Mouse (Mus musculus) forebrain, embryonic 11.5 days (tissue): Measurements from ENCODE around the gene Smg6. TPM values are rescaled to one million over a fixed set of nuclear protein-coding genes. Genes with fewer than 3 reads are reported as not detected.

Experiments used
- ATAC-seq: fragments of 200-750 bp; cut with Nextera tagmentation; replicated peaks from 2 replicates; pipeline ENCODE4 v1.8.0; 2017; ENCODE audit warnings: moderate TSS enrichment; ENCODE audit not compliant: low FRiP score
- DNase-seq: peaks from one replicate; pipeline ENCODE4 v3.0.0-alpha.2; 2017; ENCODE audit warnings: low spot score
- H3K27ac ChIP-seq: fragments of 300-500 bp; sonication (generic); 2 replicates; pipeline ENCODE4 v1.5.1; 2014; ENCODE audit warnings: low read depth, low read length
- H3K27me3 ChIP-seq: fragments of 300-500 bp; sonication (generic); 2 replicates; pipeline ENCODE4 v1.6.1; 2014; ENCODE audit warnings: mild to moderate bottlenecking, low read length, mixed read lengths; ENCODE audit not compliant: control insufficient read depth, insufficient read depth
- H3K36me3 ChIP-seq: fragments of 300-500 bp; sonication (generic); 2 replicates; pipeline ENCODE4 v1.6.1; 2014; ENCODE audit warnings: mild to moderate bottlenecking, low read length, moderate library complexity, mixed read lengths; ENCODE audit not compliant: control insufficient read depth, insufficient read depth
- H3K4me1 ChIP-seq: fragments of 300-500 bp; sonication (generic); replicated peaks from 2 replicates; pipeline ENCODE4 v1.6.1; 2014; ENCODE audit warnings: low read length, mixed read lengths; ENCODE audit not compliant: control insufficient read depth, insufficient read depth
- H3K4me2 ChIP-seq: fragments of 300-500 bp; sonication (generic); 2 replicates; pipeline ENCODE4 v1.6.1; 2014; ENCODE audit warnings: low read depth, mild to moderate bottlenecking, low read length, moderate library complexity, mixed read lengths; ENCODE audit not compliant: severe bottlenecking
- H3K4me3 ChIP-seq: fragments of 300-500 bp; sonication (generic); 2 replicates; pipeline ENCODE4 v1.5.1; 2014; ENCODE audit warnings: low read depth, low read length
- H3K9ac ChIP-seq: fragments of 300-500 bp; sonication (generic); 2 replicates; pipeline ENCODE4 v1.6.1; 2014; ENCODE audit warnings: low read length
- H3K9me3 ChIP-seq: fragments of 300-500 bp; sonication (generic); 2 replicates; pipeline ENCODE4 v1.6.1; 2016; ENCODE audit warnings: low read length, mixed read lengths; ENCODE audit not compliant: control insufficient read depth
- WGBS: fragments of 180-500 bp; shearing (Covaris S2); extraction: QIAGEN DNeasy Blood & Tissue Kit; methylation state at CpG from one replicate; pipeline ENCODE4 v1.1.7; 2014; 5-methylcytosine and 5-hydroxymethylcytosine counted together
- polyA plus RNA-seq: library from polyadenylated mRNA; unstranded; fragments of >200 nt; fragmentation: Nextera tagmentation; extraction: Ambion mirVana; gene quantifications from 2 replicates; pipeline ENCODE4 v1.2.1, GENCODE M21; 2014

Smg6 gene
- polyA plus RNA-seq, 1 experiment from 2014 or later, result 19.8 TPM

GRCm38 (mm10) chr11:75148332-75149035 is 222.9 kb downstream of the Smg6 start:
- no peaks in the 10 kb centered on the region; the same call in 1 of the 2 replicates for H3K36me3 ChIP-seq

GRCm38 (mm10) chr11:75150346-75150745 is 224.7 kb downstream of the Smg6 start:
- ATAC-seq (no peak), DNase-seq (no peak)
- Histone ChIP-seq H3K4me3 (no peak overlapping the region), H3K9ac (no peak overlapping the region), H3K4me1 (no peaks in the 10 kb centered on the region), H3K27me3 (no peaks in the 10 kb centered on the region), H3K36me3 (no peaks in the 10 kb centered on the region; the same call in 1 of the 2 replicates), H3K9me3 (no peaks in the 10 kb centered on the region), H3K27ac (no peak overlapping the region), H3K4me2 (no peak overlapping the region)
- WGBS, result 90% methylated on average over 1 of the region's 1 CpGs

More at GRCm38 (mm10) chr11:75148332-75149035, 222.9 kb downstream of the Smg6 start:
- H3K27ac ChIP-seq, result peak overlapping the region; percentile 34; the same call in 1 of the 2 replicates
- no peak overlapping the region for H3K4me2 ChIP-seq
- H3K4me3 ChIP-seq, result no peak overlapping the region
- ATAC-seq (no peak), DNase-seq (no peak)
- H3K4me1 ChIP-seq, result no peaks in the 10 kb centered on the region
- H3K27me3 ChIP-seq, result no peaks in the 10 kb centered on the region
- WGBS, result 90% methylated on average over 11 of the region's 11 CpGs
- H3K9ac ChIP-seq, result no peak overlapping the region
- no peaks in the 10 kb centered on the region for H3K9me3 ChIP-seq

GRCm38 (mm10) chr11:75152603-75153557 is 227.3 kb downstream of the Smg6 start:
- H3K4me1 ChIP-seq, result no peaks in the 10 kb centered on the region
- H3K36me3 ChIP-seq, result peaks cover 3% of the 10 kb centered on the region; the same call in 1 of the 2 replicates
- H3K9ac ChIP-seq, result no peak overlapping the region
- no peak overlapping the region for H3K4me2 ChIP-seq
- H3K27ac ChIP-seq, result no peak overlapping the region
- H3K9me3 ChIP-seq, result no peaks in the 10 kb centered on the region
- WGBS, result 85% methylated on average over 18 of the region's 18 CpGs
- no peak overlapping the region for H3K4me3 ChIP-seq
- DNase-seq (no peak), ATAC-seq (no peak)
- no peaks in the 10 kb centered on the region for H3K27me3 ChIP-seq

- H3K36me3 ChIP-seq, result peaks cover 3% of the 10 kb centered on the region; the same call in 1 of the 2 replicates
- no peaks in the 10 kb centered on the region for H3K27me3 ChIP-seq
- no peak overlapping the region for H3K4me3 ChIP-seq
Measured at GRCm38 (mm10) chr11:75154053-75154585, 228.5 kb downstream of the Smg6 start.

GRCm38 (mm10) chr11:75155985-75156384 is 230.4 kb downstream of the Smg6 start:
- H3K4me1 ChIP-seq, result no peaks in the 10 kb centered on the region
- no peak for ATAC-seq
- H3K4me2 ChIP-seq, result no peak overlapping the region
- no peak overlapping the region for H3K9ac ChIP-seq
- no peaks in the 10 kb centered on the region for H3K27me3 ChIP-seq
- H3K27ac ChIP-seq, result no peak overlapping the region
- H3K9me3 ChIP-seq, result no peaks in the 10 kb centered on the region
- 84% methylated on average over 6 of the region's 6 CpGs for WGBS
- H3K36me3 ChIP-seq, result peaks cover 3% of the 10 kb centered on the region; the same call in 1 of the 2 replicates
- DNase-seq, result no peak
- H3K4me3 ChIP-seq, result no peak overlapping the region

More at GRCm38 (mm10) chr11:75154053-75154585, 228.5 kb downstream of the Smg6 start:
- Histone ChIP-seq H3K27ac (no peak overlapping the region), H3K4me1 (no peaks in the 10 kb centered on the region), H3K4me2 (no peak overlapping the region), H3K9ac (no peak overlapping the region), H3K9me3 (no peaks in the 10 kb centered on the region)
- DNase-seq (no peak), ATAC-seq (no peak)
- WGBS, result 84% methylated on average over 6 of the region's 6 CpGs

GRCm38 (mm10) chr11:75156416-75156815 is 230.8 kb downstream of the Smg6 start:
- WGBS, result 76% methylated on average over 5 of the region's 5 CpGs
- Histone ChIP-seq H3K9me3 (no peaks in the 10 kb centered on the region), H3K4me1 (no peaks in the 10 kb centered on the region), H3K4me3 (no peak overlapping the region), H3K4me2 (no peak overlapping the region), H3K27ac (no peak overlapping the region), H3K9ac (no peak overlapping the region), H3K27me3 (no peaks in the 10 kb centered on the region), H3K36me3 (peaks cover 3% of the 10 kb centered on the region; the same call in 1 of the 2 replicates)
- no peak for ATAC-seq
- no peak for DNase-seq

GRCm38 (mm10) chr11:75157037-75157436 is 231.4 kb downstream of the Smg6 start:
- Histone ChIP-seq H3K4me2 (no peak overlapping the region), H3K27ac (no peak overlapping the region), H3K36me3 (peaks cover 3% of the 10 kb centered on the region; the same call in 1 of the 2 replicates), H3K4me1 (no peaks in the 10 kb centered on the region), H3K9ac (no peak overlapping the region), H3K4me3 (no peak overlapping the region), H3K9me3 (no peaks in the 10 kb centered on the region), H3K27me3 (no peaks in the 10 kb centered on the region)
- WGBS, result 82% methylated on average over 4 of the region's 4 CpGs
- DNase-seq, result no peak
- ATAC-seq, result no peak

GRCm38 (mm10) chr11:75157901-75158300 is 232.3 kb downstream of the Smg6 start:
- Histone ChIP-seq H3K4me3 (no peak overlapping the region), H3K27ac (no peak overlapping the region), H3K9me3 (no peaks in the 10 kb centered on the region), H3K4me2 (no peak overlapping the region), H3K9ac (no peak overlapping the region), H3K4me1 (no peaks in the 10 kb centered on the region), H3K36me3 (peaks cover 3% of the 10 kb centered on the region; the same call in 1 of the 2 replicates), H3K27me3 (no peaks in the 10 kb centered on the region)
- DNase-seq (no peak), ATAC-seq (no peak)
- WGBS, result 57% methylated on average over 2 of the region's 2 CpGs
